Mouse (Mus musculus) ES-E14 (cell line): ENCODE results near the gene Tmem248.

Experiments
- CHD2 ChIP-seq: IDR thresholded peaks from 2 replicates; pipeline ENCODE4 v1.6.1; 2014; ENCODE audit warnings: mild to moderate bottlenecking, low read depth, low read length, inconsistent platforms
- HCFC1 ChIP-seq: IDR thresholded peaks from 2 replicates; pipeline ENCODE4 v1.6.1; 2012; ENCODE audit warnings: low read length, inconsistent platforms, borderline replicate concordance; ENCODE audit not compliant: insufficient read depth
- ZNF384 ChIP-seq: IDR thresholded peaks from 2 replicates; pipeline ENCODE4 v1.6.1; 2012; ENCODE audit warnings: low read depth, low read length, inconsistent platforms

DNA sequence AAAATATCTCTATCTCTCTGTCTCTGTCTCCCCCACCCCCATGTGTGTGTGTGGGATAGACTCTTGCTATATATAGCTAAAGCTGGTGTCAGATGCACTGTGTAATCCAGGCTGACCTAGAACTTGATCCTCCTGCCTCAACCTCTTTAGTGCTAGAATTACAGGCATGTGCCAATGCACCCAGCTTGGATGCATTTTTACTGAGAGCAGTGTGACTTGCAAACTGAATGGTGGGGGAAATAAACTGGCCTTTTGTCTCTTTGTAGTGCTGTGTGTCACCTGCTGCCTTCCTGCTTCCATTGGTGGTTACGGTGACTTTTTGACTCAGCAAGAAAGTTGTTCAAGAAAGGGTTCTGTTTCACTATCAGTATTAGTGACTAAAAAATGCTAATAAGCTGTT lies 20.6 kb upstream of the Tmem248 start:
- TF ChIP-seq ZNF384 (no peak), HCFC1 (no peak), CHD2 (no peak)
